Mouse (Mus musculus): ENCODE measurements around the gene Snx25.

Gene Snx25

GRCm38 (mm10) chr8:46010746-46011680 is 140.9 kb downstream of the Snx25 start:
- no peak for DNase-seq (ENCODE audit: low spot score)

- no peak for DNase-seq (ENCODE audit: low spot score)
Measured at GRCm38 (mm10) chr8:46010306-46010705, 141.7 kb downstream of the Snx25 start.

- no peak for DNase-seq (ENCODE audit: low spot score)
Measured at GRCm38 (mm10) chr8:46007050-46007672, 144.8 kb downstream of the Snx25 start.

- DNase-seq (ENCODE audit: low spot score): no peak
Measured at GRCm38 (mm10) chr8:46005596-46005995, 146.4 kb downstream of the Snx25 start, which contains the start of gene Ankrd37. Gene Ankrd37 (minus strand): TSS chr8:46005707.

GRCm38 (mm10) chr8:45999784-46000705 is 151.9 kb downstream of the Snx25 start:
- peak; percentile 99 for DNase-seq (ENCODE audit: low spot score)

- DNase-seq (ENCODE audit: low spot score): no peak
Measured at GRCm38 (mm10) chr8:45999138-45999783, 152.7 kb downstream of the Snx25 start, which contains the start of gene Lrp2bp. Gene Lrp2bp (plus strand): TSS chr8:45999303.

GRCm38 (mm10) chr8:45998228-45998627 is 153.7 kb downstream of the Snx25 start:
- DNase-seq (ENCODE audit: low spot score): no peak

- DNase-seq (ENCODE audit: low spot score): no peak
Measured at GRCm38 (mm10) chr8:45995576-45995975, 156.4 kb downstream of the Snx25 start.

GRCm38 (mm10) chr8:45994111-45994510 is 157.8 kb downstream of the Snx25 start:
- no peak for DNase-seq (ENCODE audit: low spot score)

GRCm38 (mm10) chr8:45990631-45991310 is 161.2 kb downstream of the Snx25 start:
- no peak for DNase-seq (ENCODE audit: low spot score)

- no peak for DNase-seq (ENCODE audit: low spot score)
Measured at GRCm38 (mm10) chr8:45988189-45988588, 163.8 kb downstream of the Snx25 start.

- DNase-seq (ENCODE audit: low spot score): no peak
Measured at GRCm38 (mm10) chr8:45986665-45987064, 165.3 kb downstream of the Snx25 start.

Measured in MN1 (cell line).